Comparison of ENCODE assay signal across 27 mouse cellular contexts in genomic region chr2:25862038-25862437, GRCm38 (mm10). TPM values are rescaled to one million over a fixed set of nuclear protein-coding genes. Genes with fewer than 3 reads are reported as not detected.
A peak's percentile ranks its signal among the peaks of the same experiment; 100 is the strongest.
DNase-seq lines count a peak whose midpoint lies in the region; ATAC-seq and TF ChIP-seq lines count a peak whose summit lies in the region.
"Had no signal": no experiment of that assay in that cellular context is flagged by ENCODE, and none has a peak within 500 bp of the region (broad histone marks: within the 10 kb centered on the region; RNA-seq: fewer than 3 reads in every experiment).

No protein-coding gene starts in this region.

- no peaks in the 10 kb centered on the region for H3K36me3 ChIP-seq in liver, embryonic 12.5 days
- H3K36me3 ChIP-seq: embryonic facial prominence, embryonic 13.5 days; forebrain, embryonic 10.5 days; limb, embryonic 12.5 days; neural tube, embryonic 13.5 days had no signal

- no peak for TF ChIP-seq POLR2A in brain, embryonic 14.5 days (IDR thresholded peaks at IDR 0.05; ENCODE audit: borderline replicate concordance, extremely low read depth, insufficient read depth, insufficient read length, poor library complexity, severe bottlenecking)

- H3K4me1 ChIP-seq in liver, embryonic 12.5 days: peaks cover 6% of the 10 kb centered on the region; the same call in 1 of the 2 replicates

- H3K27ac ChIP-seq in liver, embryonic 12.5 days: no peak overlapping the region
- H3K27ac ChIP-seq: embryonic facial prominence, embryonic 13.5 days; forebrain, embryonic 10.5 days; gastrocnemius, adult 2 months; limb, embryonic 12.5 days; neural tube, embryonic 13.5 days had no signal

- peaks cover 59% of the 10 kb centered on the region for H3K27me3 ChIP-seq in liver, embryonic 12.5 days (replicated peaks)

- no peak overlapping the region for H3K9ac ChIP-seq in liver, embryonic 12.5 days
- H3K9ac ChIP-seq: embryonic facial prominence, embryonic 13.5 days; limb, embryonic 12.5 days; liver, postnatal 0 days; neural tube, embryonic 13.5 days had no signal

- H3K4me2 ChIP-seq in liver, embryonic 12.5 days: no peak overlapping the region
- H3K4me2 ChIP-seq: embryonic facial prominence, embryonic 13.5 days; limb, embryonic 12.5 days; midbrain, embryonic 11.5 days had no signal

- no peak overlapping the region for H3K4me3 ChIP-seq in liver, embryonic 12.5 days
- H3K4me3 ChIP-seq: embryonic facial prominence, embryonic 13.5 days; forebrain, embryonic 10.5 days; gastrocnemius, adult 2 months; left cerebral cortex, adult 2 months; limb, embryonic 12.5 days; neural tube, embryonic 13.5 days had no signal

- peak; percentile 63 for DNase-seq in cerebellum, adult 9-11 months
- peak; percentile 28 to 58 for DNase-seq in kidney, adult 8-10 months
- no peak for DNase-seq in kidney, postnatal 10 days
- DNase-seq in brain, embryonic 14.5 days (ENCODE audit: low read depth): peak; percentile 2
- DNase-seq in kidney, postnatal 36 days: peak; percentile 32 to 48
- DNase-seq: adrenal gland, postnatal 25 days; gastrocnemius, adult 2 months; heart, postnatal 14 days; liver, postnatal 0 days; lung, postnatal 36 days; thymus, adult 2 months; thymus, postnatal 36 days had no signal

- ATAC-seq in cerebellum, adult (ENCODE audit: insufficient number of reproducible peaks, low FRiP score, low TSS enrichment): no peak
- ATAC-seq in liver, embryonic 12.5 days: no peak
- ATAC-seq: CD4-positive, CD25-positive, alpha-beta regulatory T cell, adult 4 months; forebrain, embryonic 16.5 days; intestine, embryonic 16.5 days; liver, postnatal 0 days had no signal

- H3K9me3 ChIP-seq in liver, embryonic 12.5 days (replicated peaks): no peaks in the 10 kb centered on the region
- H3K9me3 ChIP-seq: embryonic facial prominence, embryonic 13.5 days; forebrain, embryonic 10.5 days; limb, embryonic 12.5 days; neural tube, embryonic 13.5 days had no signal

- WGBS in liver, embryonic 12.5 days (ENCODE audit: insufficient replicate concordance): 50% methylated on average over 2 of the region's 2 CpGs

- no peak for TF ChIP-seq CTCF in brain, embryonic 14.5 days (IDR thresholded peaks at IDR 0.05; ENCODE audit: borderline replicate concordance, extremely low read depth, insufficient read depth, insufficient read length)

RNA-seq across cellular contexts. Expression of gene Kcnt1, which starts 1.5 kb away (rescaled TPM):
- 52.1 and 60.1 TPM in 2 replicates for polyA plus RNA-seq in brain, embryonic 14.5 days (2012; rRNA removed)
- 0.02 TPM in 1 of 2 replicates, not detected in the other for polyA plus RNA-seq in liver, embryonic 12.5 days (2016; fragmentation: Nextera tagmentation; extraction: Ambion mirVana)
- polyA plus RNA-seq: heart, embryonic 14.5 days had no signal

RNA-seq across cellular contexts. Expression of gene Sohlh1, which starts 15.0 kb away (rescaled TPM):
- polyA plus RNA-seq in brain, embryonic 14.5 days (2012; rRNA removed): not detected in 2 replicates
- polyA plus RNA-seq in liver, embryonic 12.5 days (2016; fragmentation: Nextera tagmentation; extraction: Ambion mirVana): not detected in 2 replicates
- polyA plus RNA-seq: embryonic facial prominence, embryonic 13.5 days; forebrain, embryonic 10.5 days; forebrain, embryonic 16.5 days; heart, embryonic 14.5 days; hindbrain, embryonic 11.5 days; intestine, embryonic 16.5 days; liver, adult 2 months; liver, postnatal 0 days; lung, embryonic 16.5 days; midbrain, embryonic 11.5 days; neural tube, embryonic 13.5 days had no signal

RNA-seq across cellular contexts. Expression of gene Lcn9, which starts 39.1 kb away (rescaled TPM):
- not detected in 2 replicates for polyA plus RNA-seq in brain, embryonic 14.5 days (2012; rRNA removed)
- not detected in 2 replicates for polyA plus RNA-seq in liver, embryonic 12.5 days (2016; fragmentation: Nextera tagmentation; extraction: Ambion mirVana)
- polyA plus RNA-seq: CD4-positive, CD25-positive, alpha-beta regulatory T cell, adult 4 months; embryonic facial prominence, embryonic 13.5 days; forebrain, embryonic 10.5 days; forebrain, embryonic 16.5 days; heart, embryonic 14.5 days; hindbrain, embryonic 11.5 days; intestine, embryonic 16.5 days; limb, embryonic 12.5 days; liver, adult 2 months; liver, postnatal 0 days; lung, embryonic 16.5 days; midbrain, embryonic 11.5 days; neural tube, embryonic 13.5 days; thymus, adult 2 months had no signal

RNA-seq across cellular contexts. Expression of gene Glt6d1, which starts 46.4 kb away (rescaled TPM):
- not detected in 2 replicates for polyA plus RNA-seq in brain, embryonic 14.5 days (2012; rRNA removed)
- polyA plus RNA-seq in liver, embryonic 12.5 days (2016; fragmentation: Nextera tagmentation; extraction: Ambion mirVana): not detected in 2 replicates
- polyA plus RNA-seq: CD4-positive, CD25-positive, alpha-beta regulatory T cell, adult 4 months; embryonic facial prominence, embryonic 13.5 days; forebrain, embryonic 10.5 days; forebrain, embryonic 16.5 days; heart, embryonic 14.5 days; hindbrain, embryonic 11.5 days; intestine, embryonic 16.5 days; limb, embryonic 12.5 days; liver, adult 2 months; liver, postnatal 0 days; lung, embryonic 16.5 days; midbrain, embryonic 11.5 days; neural tube, embryonic 13.5 days; thymus, adult 2 months had no signal

Comparison
In these comparisons a context has a peak if more than half of its experiments do, and no peak if none do; other contexts are left out.
1. RNA of gene Kcnt1, which starts 1.5 kb away (polyA plus RNA-seq): 52.1 to 60.1 TPM in brain, embryonic 14.5 days; 0.02 TPM in liver, embryonic 12.5 days; every median in the first group is over 10 times any median in the second.